ENCODE assay signal across 31 mouse cellular contexts in the genomic region with DNA sequence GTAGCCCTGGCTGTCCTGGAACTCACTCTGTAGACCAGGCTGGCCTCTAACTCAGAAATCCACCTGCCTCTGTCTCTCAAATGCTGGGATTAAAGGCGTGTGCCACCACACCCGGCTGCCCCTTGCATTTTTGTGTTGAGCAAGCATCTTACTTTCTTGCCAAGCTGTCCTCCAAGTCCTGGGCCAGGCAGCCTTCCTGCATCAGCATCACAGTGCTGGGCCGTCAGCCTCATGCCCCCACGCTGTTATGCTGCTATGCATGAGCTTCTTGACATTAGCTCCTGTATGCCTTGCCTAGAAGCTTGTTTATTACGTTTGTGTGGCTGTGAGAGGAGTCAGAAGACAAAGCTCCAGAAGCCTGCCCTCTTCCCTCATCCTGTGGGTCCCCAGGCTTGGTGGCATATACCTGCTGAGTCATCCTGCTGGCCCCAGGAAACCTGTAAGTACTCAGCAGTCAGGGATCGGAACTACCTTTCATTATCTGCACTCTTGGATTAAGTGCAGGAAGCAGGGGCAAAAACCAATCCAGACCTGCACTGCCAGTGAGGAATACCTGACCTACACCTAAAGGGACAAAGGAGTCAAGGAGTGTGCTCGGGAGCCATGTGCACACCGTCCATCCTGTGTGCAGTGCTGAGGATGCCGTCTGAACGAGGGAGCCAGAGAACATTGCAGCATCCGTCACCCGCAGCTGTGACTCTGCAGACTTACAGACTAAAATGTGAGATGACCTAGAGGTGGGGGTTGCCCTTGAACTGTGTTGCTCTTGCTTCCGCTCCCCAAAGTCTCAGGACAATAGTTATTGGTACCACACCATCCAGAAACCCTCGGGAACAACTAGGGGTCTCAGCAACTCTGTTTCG. TPM values are rescaled to one million over a fixed set of nuclear protein-coding genes. Genes with fewer than 3 reads are reported as not detected.
DNase-seq lines count a peak whose midpoint lies in the region; ATAC-seq and TF ChIP-seq lines count a peak whose summit lies in the region.
"Had no signal": no experiment of that assay in that cellular context is flagged by ENCODE, and none has a peak within 500 bp of the region (broad histone marks: within the 10 kb centered on the region; RNA-seq: fewer than 3 reads in every experiment).

No protein-coding gene starts in this region.

- in situ Hi-C loops in ES-E14 (cut with MboI; ENCODE audit: low sequenced_read_pairs in 2 of 2, unreplicated experiment in 2 of 2), result no loop called here

- peaks cover 9 to 13% of the 10 kb centered on the region in 2 experiments; a peak in 2 of 4 replicates for H3K4me1 ChIP-seq in ES-E14 (ENCODE audit: control insufficient read depth in 2 of 2, insufficient read depth in 2 of 2, low read length in 2 of 2, poor library complexity in 1 of 2)
- no peaks in the 10 kb centered on the region for H3K4me1 ChIP-seq in hindbrain, embryonic 10.5 days (replicated peaks)
- H3K4me1 ChIP-seq: embryonic facial prominence, embryonic 10.5 days; embryonic facial prominence, embryonic 15.5 days; forebrain, embryonic 13.5 days; heart, embryonic 12.5 days; hindbrain, embryonic 15.5 days; lung, embryonic 15.5 days; midbrain, embryonic 10.5 days; midbrain, embryonic 15.5 days; neural tube, embryonic 13.5 days had no signal

- H3K4me3 ChIP-seq in ES-E14 (ENCODE audit: insufficient read depth in 1 of 2, low read depth in 1 of 2, low read length in 2 of 2, poor library complexity in 1 of 2, severe bottlenecking in 1 of 2), result no peak overlapping the region
- H3K4me3 ChIP-seq in hindbrain, embryonic 10.5 days, result no peak overlapping the region
- H3K4me3 ChIP-seq: embryonic facial prominence, embryonic 10.5 days; embryonic facial prominence, embryonic 15.5 days; forebrain, embryonic 13.5 days; heart, adult 2 months; heart, embryonic 12.5 days; hindbrain, embryonic 15.5 days; lung, embryonic 15.5 days; midbrain, embryonic 10.5 days; midbrain, embryonic 15.5 days; neural tube, embryonic 13.5 days had no signal

- intact Hi-C loops in heart, postnatal 36 days (cut with DNase I), result loop anchor here (5.0 kb wide), 1 partner anchor 35 kb away; no protein-coding TSS in a partner anchor

- H3K27me3 ChIP-seq in hindbrain, embryonic 10.5 days (ENCODE audit: insufficient read depth, poor library complexity, severe bottlenecking), result no peaks in the 10 kb centered on the region
- H3K27me3 ChIP-seq: embryonic facial prominence, embryonic 15.5 days; forebrain, embryonic 13.5 days; heart, embryonic 12.5 days; hindbrain, embryonic 15.5 days; lung, embryonic 15.5 days; midbrain, embryonic 15.5 days; neural tube, embryonic 13.5 days had no signal

- peak overlapping the region; percentile 9 for H3K27ac ChIP-seq in ES-E14 (ENCODE audit: insufficient read depth, low read depth, low read length, poor library complexity, severe bottlenecking)
- H3K27ac ChIP-seq in hindbrain, embryonic 10.5 days, result no peak overlapping the region
- H3K27ac ChIP-seq: embryonic facial prominence, embryonic 10.5 days; embryonic facial prominence, embryonic 15.5 days; forebrain, embryonic 13.5 days; heart, adult 2 months; hindbrain, embryonic 15.5 days; lung, embryonic 15.5 days; midbrain, embryonic 10.5 days; midbrain, embryonic 15.5 days; neural tube, embryonic 13.5 days had no signal

- H3K9me3 ChIP-seq in ES-E14 (ENCODE audit: control insufficient read depth, insufficient read depth, low read depth, low read length), result no peaks in the 10 kb centered on the region
- no peaks in the 10 kb centered on the region for H3K9me3 ChIP-seq in hindbrain, embryonic 10.5 days
- H3K9me3 ChIP-seq: embryonic facial prominence, embryonic 10.5 days; embryonic facial prominence, embryonic 15.5 days; forebrain, embryonic 13.5 days; heart, embryonic 12.5 days; hindbrain, embryonic 15.5 days; lung, embryonic 15.5 days; midbrain, embryonic 10.5 days; midbrain, embryonic 15.5 days; neural tube, embryonic 13.5 days had no signal

- H3K36me3 ChIP-seq in ES-E14 (ENCODE audit: control insufficient read depth, insufficient read depth, low read length, poor library complexity, severe bottlenecking), result peaks cover 27% of the 10 kb centered on the region
- H3K36me3 ChIP-seq in hindbrain, embryonic 10.5 days, result peaks cover 86% of the 10 kb centered on the region

- DNase-seq in heart, adult 11 months, result peak; percentile 74
- DNase-seq in heart, postnatal 36 days, result no peak
- DNase-seq in 416B (ENCODE audit: low read depth) (peak; percentile 30), ES-E14 (ENCODE audit: low read depth, low spot score) (no peak)
- no peak for DNase-seq in hindbrain, embryonic 10.5 days (ENCODE audit: low spot score)
- DNase-seq: adrenal gland, adult 2 months; cerebellum, adult 8-10 months; cerebellum, postnatal 25 days; gastrocnemius, postnatal 25 days; heart, adult 2 months; kidney, adult 2 months; kidney, postnatal 36 days; layer of hippocampus, postnatal 36 days; lung, postnatal 36 days; right cerebral cortex, postnatal 4 days; thymus, adult 2 months; thymus, postnatal 36 days had no signal

- no peak overlapping the region for H3K9ac ChIP-seq in ES-E14 (ENCODE audit: insufficient read depth, low read depth, low read length, poor library complexity, severe bottlenecking)
- H3K9ac ChIP-seq: embryonic facial prominence, embryonic 15.5 days; forebrain, embryonic 13.5 days; heart, embryonic 12.5 days; hindbrain, embryonic 15.5 days; lung, embryonic 15.5 days; midbrain, embryonic 15.5 days; neural tube, embryonic 13.5 days had no signal

- ATAC-seq in megakaryocyte progenitor cell, adult 5-6 weeks (replicated peaks; ENCODE audit: poor library complexity), result 0 out of 2 replicates have a peak, but pooled peaks have one; percentile 25
- ATAC-seq in CD4-positive, CD25-positive, alpha-beta regulatory T cell, adult 4 months, result no peak
- ATAC-seq: activated CD4-positive, CD25-positive, alpha-beta regulatory T cell, adult 4 months; forebrain, embryonic 13.5 days; inflammation-experienced regulatory T-cells, adult 6 months; midbrain, embryonic 15.5 days had no signal

- 92% methylated on average over 15 of the region's 15 CpGs for WGBS in hindbrain, embryonic 10.5 days

TF ChIP-seq in ES-E14, 5 proteins besides CTCF, POLR2A, EP300 and RAD21:
- TF ChIP-seq ZNF384 (IDR thresholded peaks at IDR 0.05; ENCODE audit: low read depth, low read length) (no peak), HCFC1 (IDR thresholded peaks at IDR 0.05; ENCODE audit: borderline replicate concordance, insufficient read depth, low read length) (no peak), CHD2 (IDR thresholded peaks at IDR 0.05; ENCODE audit: low read depth, low read length) (no peak), ZC3H11A (IDR thresholded peaks at IDR 0.05; ENCODE audit: borderline replicate concordance, low read depth, low read length) (no peak), MAFK (IDR thresholded peaks at IDR 0.05; ENCODE audit: insufficient read depth, low read depth, low read length) (peak; percentile 41; the same call in 1 of the 2 replicates)

RNA-seq across cellular contexts. Expression of gene Nfyb, which starts 16.7 kb away (rescaled TPM):
- total RNA-seq in heart, postnatal 36 days (2021), result 10 to 100 TPM; 13.3 to 15.5 TPM
- 46.9 and 47.7 TPM in 2 replicates for total RNA-seq in ES-E14 (2012; rRNA removed)
- 36.2 and 41.8 TPM in 2 replicates for total RNA-seq in megakaryocyte progenitor cell, adult 5-6 weeks (2015)
- total RNA-seq in megakaryocyte progenitor cell, adult 5-6 weeks (2017), result 65.0 and 92.2 TPM in 2 replicates
- polyA plus RNA-seq in hindbrain, embryonic 10.5 days (2016; fragmentation: Nextera tagmentation; extraction: Ambion mirVana), result 42.5 and 56.2 TPM in 2 replicates
- polyA plus RNA-seq in CD4-positive, CD25-positive, alpha-beta regulatory T cell, adult 4 months (2017; shearing (Covaris generic)), result 10 to 100 TPM; 72.3 to 84.2 TPM

RNA-seq across cellular contexts. Expression of gene Hcfc2, which starts 51.3 kb away (rescaled TPM):
- 10 to 100 TPM; 28.3 to 30.8 TPM for total RNA-seq in heart, postnatal 36 days (2021)
- 4.2 and 8.1 TPM in 2 replicates for total RNA-seq in ES-E14 (2012; rRNA removed)
- 18.2 and 19.6 TPM in 2 replicates for total RNA-seq in megakaryocyte progenitor cell, adult 5-6 weeks (2015)
- total RNA-seq in megakaryocyte progenitor cell, adult 5-6 weeks (2017), result 29.9 and 31.5 TPM in 2 replicates
- 26.4 and 27.1 TPM in 2 replicates for polyA plus RNA-seq in hindbrain, embryonic 10.5 days (2016; fragmentation: Nextera tagmentation; extraction: Ambion mirVana)
- polyA plus RNA-seq in CD4-positive, CD25-positive, alpha-beta regulatory T cell, adult 4 months (2017; shearing (Covaris generic)), result 10 to 100 TPM; 22.7 to 24.9 TPM

RNA-seq across cellular contexts. Expression of gene Glt8d2, which starts 56.8 kb away (rescaled TPM):
- 1 to 10 TPM; 3.7 to 6.2 TPM for total RNA-seq in heart, postnatal 36 days (2021)
- total RNA-seq in ES-E14 (2012; rRNA removed), result 0.48 and 0.62 TPM in 2 replicates
- 0.15 and 0.56 TPM in 2 replicates for total RNA-seq in megakaryocyte progenitor cell, adult 5-6 weeks (2015)
- 0.87 and 1.2 TPM in 2 replicates for total RNA-seq in megakaryocyte progenitor cell, adult 5-6 weeks (2017)
- polyA plus RNA-seq in hindbrain, embryonic 10.5 days (2016; fragmentation: Nextera tagmentation; extraction: Ambion mirVana), result 1.1 and 1.9 TPM in 2 replicates
- polyA plus RNA-seq in CD4-positive, CD25-positive, alpha-beta regulatory T cell, adult 4 months (2017; shearing (Covaris generic)), result 1 to 10 TPM; 2.1 to 2.9 TPM
- polyA plus RNA-seq: liver, adult 2 months had no signal

Comparison
In these comparisons a context has a peak if more than half of its experiments do, and no peak if none do; other contexts are left out.
1. DNase-seq: peak in heart, adult 11 months (single experiment) and 416B (single experiment); none in heart, postnatal 36 days (0 of 2), ES-E14 (single experiment) and hindbrain, embryonic 10.5 days (single experiment).